Mouse (Mus musculus) neural tube, embryonic 13.5 days (tissue): ENCODE measurements around the gene Ftsj1. TPM values are rescaled to one million over a fixed set of nuclear protein-coding genes. Genes with fewer than 3 reads are reported as not detected.

ENCODE experiments used
- ATAC-seq: fragments of 200-750 bp; cut with Nextera tagmentation; 2 replicates; pipeline ENCODE4 v1.8.0; 2017; ENCODE audit warnings: low read depth, mild to moderate bottlenecking, moderate TSS enrichment, moderate library complexity
- H3K27ac ChIP-seq: fragments of 300-500 bp; sonication (generic); replicated peaks from 2 replicates; pipeline ENCODE4 v1.5.1; 2015; ENCODE audit warnings: moderate library complexity, mild to moderate bottlenecking, inconsistent platforms
- H3K27me3 ChIP-seq: fragments of 300-500 bp; sonication (generic); 2 replicates; pipeline ENCODE4 v1.6.1; 2015; ENCODE audit warnings: mild to moderate bottlenecking, inconsistent platforms
- H3K36me3 ChIP-seq: fragments of 300-500 bp; sonication (generic); 2 replicates; pipeline ENCODE4 v1.6.1; 2015; ENCODE audit warnings: mild to moderate bottlenecking, inconsistent platforms
- H3K4me1 ChIP-seq: fragments of 300-500 bp; sonication (generic); replicated peaks from 2 replicates; pipeline ENCODE4 v1.6.1; 2015; ENCODE audit warnings: inconsistent platforms
- H3K4me2 ChIP-seq: fragments of 300-500 bp; sonication (generic); 2 replicates; pipeline ENCODE4 v1.6.1; 2015; ENCODE audit warnings: inconsistent platforms, mild to moderate bottlenecking, moderate library complexity
- H3K4me3 ChIP-seq: fragments of 300-500 bp; sonication (generic); 2 replicates; pipeline ENCODE4 v1.5.1; 2015; ENCODE audit warnings: mild to moderate bottlenecking, inconsistent platforms
- H3K9ac ChIP-seq: fragments of 300-500 bp; sonication (generic); 2 replicates; pipeline ENCODE4 v1.6.1; 2015; ENCODE audit warnings: moderate library complexity, mild to moderate bottlenecking, inconsistent platforms
- H3K9me3 ChIP-seq: fragments of 300-500 bp; sonication (generic); 2 replicates; pipeline ENCODE4 v1.6.1; 2016; ENCODE audit warnings: inconsistent platforms
- WGBS: fragments of 180-500 bp; shearing (Covaris S2); methylation state at CpG from one replicate; pipeline ENCODE4 v1.1.7; 2015; 5-methylcytosine and 5-hydroxymethylcytosine counted together
- polyA plus RNA-seq: library from polyadenylated mRNA; unstranded; fragments of >200 nt; fragmentation: Nextera tagmentation; extraction: Ambion mirVana; gene quantifications from 2 replicates; pipeline ENCODE4 v1.2.1, GENCODE M21; 2015

Ftsj1 gene
- polyA plus RNA-seq, 1 experiment from 2014 or later: 49.2 TPM

DNA sequence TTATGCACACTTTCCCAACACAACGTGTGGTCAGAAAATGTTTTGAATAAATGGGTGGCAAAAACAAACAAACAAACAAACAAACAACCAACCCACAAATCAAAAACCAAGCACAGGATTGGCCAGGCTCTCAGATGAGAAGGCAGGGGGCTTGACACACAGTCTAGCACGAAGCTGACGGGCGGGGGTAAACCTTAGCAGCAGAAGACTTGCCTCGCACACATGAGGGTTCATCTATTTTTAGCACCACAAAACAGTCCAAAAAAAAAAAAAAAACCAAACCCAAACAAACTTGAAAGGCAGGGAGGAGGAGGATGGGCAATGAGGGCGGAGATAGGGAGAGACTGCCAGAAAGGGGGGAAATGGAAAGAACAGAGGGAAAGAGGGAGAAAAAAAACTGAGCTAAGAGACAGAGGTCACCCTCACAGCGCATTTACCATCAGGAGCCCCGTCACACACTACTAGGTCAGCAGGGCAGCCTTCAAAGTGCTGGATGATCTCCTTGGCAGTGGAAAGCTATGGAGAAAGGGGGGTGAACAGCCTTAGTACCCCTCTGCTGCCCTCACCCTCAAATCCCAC lies 3.6 kb downstream of the Ftsj1 start:
- 88% methylated on average over 8 of the region's 8 CpGs for WGBS
- ATAC-seq: no peak

GRCm38 (mm10) chrX:8247680-8248079 lies 4.5 kb downstream of the Ftsj1 start:
- no peak overlapping the region for H3K27ac ChIP-seq
- 86% methylated on average over 2 of the region's 2 CpGs for WGBS
- no peak for ATAC-seq

More for the DNA sequence above, 3.6 kb downstream of the Ftsj1 start:
- Histone ChIP-seq H3K27ac (no peak overlapping the region), H3K4me2 (no peak overlapping the region), H3K9me3 (no peaks in the 10 kb centered on the region), H3K36me3 (peaks cover 20% of the 10 kb centered on the region), H3K9ac (no peak overlapping the region), H3K4me1 (peaks cover 9% of the 10 kb centered on the region), H3K27me3 (no peaks in the 10 kb centered on the region), H3K4me3 (no peak overlapping the region)

GRCm38 (mm10) chrX:8238804-8239395 lies 13.3 kb downstream of the Ftsj1 start:
- Histone ChIP-seq H3K9me3 (no peaks in the 10 kb centered on the region), H3K27ac (no peak overlapping the region), H3K4me2 (no peak overlapping the region), H3K4me3 (no peak overlapping the region), H3K36me3 (peaks cover 17% of the 10 kb centered on the region), H3K9ac (no peak overlapping the region), H3K27me3 (no peaks in the 10 kb centered on the region), H3K4me1 (no peaks in the 10 kb centered on the region)
- ATAC-seq: no peak
- WGBS: 74% methylated on average over 13 of the region's 13 CpGs

More at GRCm38 (mm10) chrX:8247680-8248079, 4.5 kb downstream of the Ftsj1 start:
- Histone ChIP-seq H3K4me1 (peaks cover 9% of the 10 kb centered on the region), H3K4me2 (no peak overlapping the region), H3K9me3 (no peaks in the 10 kb centered on the region), H3K4me3 (no peak overlapping the region), H3K27me3 (no peaks in the 10 kb centered on the region), H3K9ac (no peak overlapping the region), H3K36me3 (peaks cover 20% of the 10 kb centered on the region)

DNA sequence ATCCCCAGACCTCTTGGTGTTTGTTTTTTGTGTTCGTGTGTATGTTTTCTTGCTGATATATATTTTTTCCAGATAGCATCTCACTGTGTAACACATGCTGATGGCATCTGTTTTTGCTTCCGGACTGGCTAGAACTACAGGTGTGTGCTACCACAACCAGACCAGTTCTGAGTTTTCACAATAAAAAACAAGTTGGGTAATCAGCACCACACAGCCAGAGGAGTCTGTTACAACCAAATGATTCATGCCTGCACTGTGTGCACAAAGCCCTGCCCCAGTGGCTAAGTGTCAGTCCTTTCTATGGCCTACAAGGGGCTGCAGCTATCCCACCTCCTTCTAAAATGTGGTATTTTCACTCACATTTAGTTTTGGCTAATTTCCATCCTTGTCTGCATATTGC lies 15.5 kb downstream of the Ftsj1 start:
- no peaks in the 10 kb centered on the region for H3K27me3 ChIP-seq
- H3K27ac ChIP-seq: no peak overlapping the region
- H3K36me3 ChIP-seq: peaks cover 10% of the 10 kb centered on the region
- no peak overlapping the region for H3K4me2 ChIP-seq
- H3K9ac ChIP-seq: no peak overlapping the region
- no peaks in the 10 kb centered on the region for H3K4me1 ChIP-seq
- 85% methylated on average over 2 of the region's 2 CpGs for WGBS
- no peaks in the 10 kb centered on the region for H3K9me3 ChIP-seq
- no peak overlapping the region for H3K4me3 ChIP-seq
- ATAC-seq: no peak

DNA sequence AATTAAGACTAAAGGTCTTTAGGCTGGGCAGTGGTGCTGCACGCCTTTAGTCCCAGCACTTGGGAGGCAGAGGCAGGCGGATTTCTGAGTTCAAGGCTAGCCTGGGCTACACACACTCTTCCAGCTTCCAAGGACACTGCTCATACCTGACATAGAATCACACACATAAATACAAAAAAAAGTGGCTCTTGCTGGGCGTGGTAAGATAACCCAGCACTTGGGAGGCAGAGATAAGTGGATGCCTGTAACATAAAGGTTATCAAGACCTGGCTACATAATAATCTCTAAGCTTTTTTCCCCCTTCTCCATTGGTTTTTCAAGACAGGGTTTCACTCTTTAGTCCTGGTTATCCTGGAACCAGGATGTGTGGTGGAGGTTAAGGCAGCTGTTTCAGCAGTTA lies 18.6 kb downstream of the Ftsj1 start:
- H3K27ac ChIP-seq: no peak overlapping the region
- H3K4me1 ChIP-seq: no peaks in the 10 kb centered on the region
- H3K4me3 ChIP-seq: no peak overlapping the region
- H3K9me3 ChIP-seq: no peaks in the 10 kb centered on the region
- no peaks in the 10 kb centered on the region for H3K27me3 ChIP-seq
- H3K9ac ChIP-seq: no peak overlapping the region
- no peak for ATAC-seq
- no peak overlapping the region for H3K4me2 ChIP-seq
- H3K36me3 ChIP-seq: no peaks in the 10 kb centered on the region
- 77% methylated on average over 3 of the region's 3 CpGs for WGBS

DNA sequence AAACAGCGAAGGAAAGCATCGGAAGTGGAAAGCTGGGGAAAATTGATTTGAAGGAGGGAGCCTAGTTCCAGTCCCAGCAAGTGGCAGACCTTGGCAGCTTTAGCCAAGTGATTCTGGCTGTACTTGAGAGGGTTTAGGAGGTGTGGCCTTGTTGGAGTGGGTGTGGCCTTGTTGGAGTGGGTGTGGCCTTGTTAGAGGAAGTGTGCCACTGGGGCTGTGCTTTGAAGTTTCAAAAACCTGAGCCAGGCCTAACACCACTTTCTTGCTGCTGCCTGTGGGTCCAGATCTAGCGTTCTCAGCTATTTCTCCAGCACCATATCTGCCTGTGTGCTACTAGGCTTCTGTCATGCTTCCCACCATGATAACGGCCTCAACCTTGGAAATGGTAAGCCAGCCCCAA lies 21.9 kb downstream of the Ftsj1 start:
- Histone ChIP-seq H3K4me1 (no peaks in the 10 kb centered on the region), H3K36me3 (no peaks in the 10 kb centered on the region)
- ATAC-seq: no peak

GRCm38 (mm10) chrX:8223473-8223872 lies 28.7 kb downstream of the Ftsj1 start:
- 90% methylated on average over 7 of the region's 7 CpGs for WGBS
- Histone ChIP-seq H3K27ac (no peak overlapping the region), H3K9me3 (no peaks in the 10 kb centered on the region), H3K27me3 (no peaks in the 10 kb centered on the region), H3K4me2 (no peak overlapping the region), H3K36me3 (no peaks in the 10 kb centered on the region), H3K4me3 (no peak overlapping the region), H3K4me1 (no peaks in the 10 kb centered on the region), H3K9ac (no peak overlapping the region)
- no peak for ATAC-seq

More for the DNA sequence above, 21.9 kb downstream of the Ftsj1 start:
- 85% methylated on average over 4 of the region's 4 CpGs for WGBS
- no peak overlapping the region for H3K4me3 ChIP-seq
- H3K27ac ChIP-seq: no peak overlapping the region
- no peak overlapping the region for H3K9ac ChIP-seq
- no peak overlapping the region for H3K4me2 ChIP-seq
- no peaks in the 10 kb centered on the region for H3K9me3 ChIP-seq
- no peaks in the 10 kb centered on the region for H3K27me3 ChIP-seq

DNA sequence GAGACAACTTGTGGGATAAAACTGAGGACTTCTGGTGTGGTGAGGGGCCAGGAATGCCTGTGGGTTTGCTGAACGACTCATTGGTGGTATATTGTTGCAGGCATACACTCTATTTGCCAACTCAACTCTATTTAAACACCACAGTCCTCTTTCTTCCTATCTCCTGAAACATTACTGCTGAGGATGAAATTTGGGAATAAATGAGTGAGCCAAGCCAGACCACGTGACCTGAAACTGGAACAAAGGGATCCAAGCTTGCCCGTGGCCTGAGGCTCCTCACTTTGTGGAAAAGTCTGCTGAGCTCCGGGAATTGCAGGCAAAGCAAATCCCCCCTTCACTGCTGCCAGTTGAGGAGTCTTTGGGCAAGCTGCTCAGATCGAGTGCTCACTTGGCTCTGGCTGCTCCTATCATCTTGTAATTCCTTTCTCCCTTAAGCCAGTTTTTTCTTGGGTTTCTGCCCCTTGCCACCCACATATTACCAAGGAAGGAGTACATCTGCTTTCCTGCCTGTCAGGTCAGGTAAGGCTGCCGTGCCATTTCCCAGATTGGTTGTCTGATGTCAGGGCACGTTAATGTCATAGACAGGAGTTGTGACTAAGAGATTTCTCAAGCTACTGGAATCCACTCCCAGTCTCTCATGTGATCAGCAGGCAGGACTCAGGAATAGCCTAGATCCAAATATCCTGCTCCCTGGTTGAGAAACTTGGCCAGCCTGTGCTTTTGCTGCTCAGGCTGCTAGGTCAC lies 29.4 kb downstream of the Ftsj1 start:
- Histone ChIP-seq H3K9ac (no peak overlapping the region), H3K4me3 (no peak overlapping the region), H3K27me3 (no peaks in the 10 kb centered on the region), H3K27ac (no peak overlapping the region), H3K9me3 (no peaks in the 10 kb centered on the region), H3K4me2 (no peak overlapping the region), H3K36me3 (no peaks in the 10 kb centered on the region), H3K4me1 (no peaks in the 10 kb centered on the region)
- no peak for ATAC-seq
- 64% methylated on average over 7 of the region's 7 CpGs for WGBS

DNA sequence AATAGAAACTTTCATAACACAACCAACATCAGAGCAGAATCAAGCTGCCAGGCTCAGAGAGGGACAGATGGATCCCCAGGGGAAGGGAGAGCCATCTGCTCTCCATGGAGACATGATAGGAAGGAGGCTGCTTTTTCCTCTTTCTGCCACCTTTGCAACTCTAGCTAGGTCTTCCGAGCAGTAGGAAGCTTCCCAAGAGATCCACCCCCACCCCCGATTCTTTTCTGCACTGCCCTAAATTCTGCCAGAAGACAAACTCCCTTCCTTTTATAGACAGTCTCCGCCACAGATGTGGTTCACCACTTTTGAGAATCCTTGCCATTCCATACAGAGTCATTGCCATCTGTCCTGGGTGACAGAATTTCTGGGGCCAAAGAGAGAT lies 29.9 kb downstream of the Ftsj1 start:
- Histone ChIP-seq H3K4me1 (no peaks in the 10 kb centered on the region), H3K27ac (no peak overlapping the region), H3K4me2 (no peak overlapping the region), H3K9ac (no peak overlapping the region), H3K4me3 (no peak overlapping the region), H3K9me3 (no peaks in the 10 kb centered on the region), H3K36me3 (no peaks in the 10 kb centered on the region), H3K27me3 (no peaks in the 10 kb centered on the region)
- WGBS: 70% methylated on average over 3 of the region's 3 CpGs
- ATAC-seq: no peak

DNA sequence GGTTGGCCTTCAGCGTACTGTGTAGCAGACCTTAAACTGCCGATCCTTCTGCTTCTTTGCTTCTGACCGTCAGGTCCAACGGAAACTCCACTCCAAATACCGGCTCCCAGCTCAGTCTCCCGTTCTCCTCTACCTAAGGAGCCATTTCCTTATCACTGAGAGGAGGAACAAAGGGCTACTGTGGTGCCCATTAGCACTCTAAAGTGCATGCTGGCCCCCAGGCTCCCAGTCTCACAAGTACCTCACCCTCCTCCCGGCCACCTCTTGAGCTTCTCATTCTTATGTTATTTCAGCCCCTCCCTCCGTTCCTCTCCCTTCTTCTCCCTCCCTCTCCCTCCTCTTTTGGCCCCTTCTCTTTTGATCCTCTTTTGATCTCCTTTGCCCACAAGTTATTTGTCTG lies 32.6 kb downstream of the Ftsj1 start:
- ATAC-seq: no peak
- Histone ChIP-seq H3K9ac (no peak overlapping the region), H3K36me3 (no peaks in the 10 kb centered on the region), H3K4me2 (no peak overlapping the region), H3K27me3 (no peaks in the 10 kb centered on the region), H3K4me1 (no peaks in the 10 kb centered on the region), H3K9me3 (no peaks in the 10 kb centered on the region), H3K27ac (no peak overlapping the region), H3K4me3 (no peak overlapping the region)
- WGBS: 37% methylated on average over 8 of the region's 8 CpGs

- H3K4me2 ChIP-seq: no peak overlapping the region
- ATAC-seq: no peak
- no peak overlapping the region for H3K9ac ChIP-seq
- H3K4me3 ChIP-seq: no peak overlapping the region
- no peaks in the 10 kb centered on the region for H3K4me1 ChIP-seq
- no peaks in the 10 kb centered on the region for H3K36me3 ChIP-seq
- 88% methylated on average over 2 of the region's 2 CpGs for WGBS
- no peaks in the 10 kb centered on the region for H3K27me3 ChIP-seq
- no peaks in the 10 kb centered on the region for H3K9me3 ChIP-seq
- no peak overlapping the region for H3K27ac ChIP-seq
Measured at GRCm38 (mm10) chrX:8218114-8218513, 34.1 kb downstream of the Ftsj1 start.

DNA sequence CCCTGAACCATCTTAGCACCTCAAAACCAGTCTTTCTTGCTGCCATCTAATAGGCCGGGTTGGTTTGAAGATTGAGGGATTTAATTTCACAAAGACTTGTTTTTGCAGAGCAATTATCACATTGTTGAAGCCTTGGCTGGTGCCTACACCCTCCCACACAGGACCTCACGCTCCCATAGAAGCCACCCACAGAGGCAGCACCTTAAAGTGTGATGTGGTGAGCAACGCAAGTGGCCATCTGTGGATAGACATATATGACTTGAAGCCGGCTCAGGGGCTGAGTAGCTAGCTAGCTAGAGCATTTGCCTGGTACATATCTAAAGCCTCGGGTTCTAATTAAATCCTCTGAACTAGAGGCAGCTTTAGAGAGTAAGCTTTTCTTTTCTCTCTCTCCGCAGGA lies 34.8 kb downstream of the Ftsj1 start:
- Histone ChIP-seq H3K4me1 (no peaks in the 10 kb centered on the region), H3K4me2 (no peak overlapping the region), H3K27ac (no peak overlapping the region), H3K27me3 (no peaks in the 10 kb centered on the region), H3K9me3 (no peaks in the 10 kb centered on the region), H3K9ac (no peak overlapping the region), H3K4me3 (no peak overlapping the region), H3K36me3 (no peaks in the 10 kb centered on the region)
- no peak for ATAC-seq
- 64% methylated on average over 6 of the region's 6 CpGs for WGBS
